Mouse (Mus musculus) forebrain, embryonic 14.5 days (tissue): Measurements from ENCODE around the gene Exosc1. TPM values are rescaled to one million over a fixed set of nuclear protein-coding genes. Genes with fewer than 3 reads are reported as not detected.
A peak's percentile ranks its signal among the peaks of the same experiment; 100 is the strongest.

ENCODE experiments used
- ATAC-seq: fragments of 200-750 bp; cut with Nextera tagmentation; 2 replicates; pipeline ENCODE4 v1.8.0; 2017; ENCODE audit warnings: mild to moderate bottlenecking, moderate library complexity
- DNase-seq: peaks from one replicate; pipeline ENCODE4 v3.0.0-alpha.2; 2015; ENCODE audit warnings: low spot score
- H3K27ac ChIP-seq: fragments of 300-500 bp; sonication (generic); 2 replicates; pipeline ENCODE4 v1.5.1; 2014; ENCODE audit warnings: low read depth, mild to moderate bottlenecking, control low read depth, low read length, moderate library complexity
- H3K27me3 ChIP-seq: fragments of 300-500 bp; sonication (generic); replicated peaks from 2 replicates; pipeline ENCODE4 v1.6.1; 2014; ENCODE audit warnings: low read length, control low read depth, mixed read lengths; ENCODE audit not compliant: control insufficient read depth, insufficient read depth
- H3K36me3 ChIP-seq: fragments of 300-500 bp; sonication (generic); 2 replicates; pipeline ENCODE4 v1.6.1; 2014; ENCODE audit warnings: low read length, control low read depth; ENCODE audit not compliant: control insufficient read depth, insufficient read depth
- H3K4me1 ChIP-seq: fragments of 300-500 bp; sonication (generic); 2 replicates; pipeline ENCODE4 v1.6.1; 2014; ENCODE audit warnings: antibody characterized with exemption, low read length, control low read depth; ENCODE audit not compliant: control insufficient read depth, insufficient read depth
- H3K4me2 ChIP-seq: fragments of 300-500 bp; sonication (generic); 2 replicates; pipeline ENCODE4 v1.6.1; 2014; ENCODE audit warnings: mild to moderate bottlenecking, control low read depth, low read length
- H3K4me3 ChIP-seq: fragments of 300-500 bp; sonication (generic); 2 replicates; pipeline ENCODE4 v1.5.1; 2014; ENCODE audit warnings: low read depth, low read length, control low read depth
- H3K9ac ChIP-seq: fragments of 300-500 bp; sonication (generic); 2 replicates; pipeline ENCODE4 v1.6.1; 2014; ENCODE audit warnings: mild to moderate bottlenecking, low read length, control low read depth, moderate library complexity
- H3K9me3 ChIP-seq: fragments of 300-500 bp; sonication (generic); replicated peaks from 2 replicates; pipeline ENCODE4 v1.6.1; 2016; ENCODE audit warnings: low read length, control low read depth, mixed read lengths; ENCODE audit not compliant: control insufficient read depth
- WGBS: fragments of 180-500 bp; shearing (Covaris S2); extraction: QIAGEN DNeasy Blood & Tissue Kit; methylation state at CpG from one replicate; pipeline ENCODE4 v1.1.7; 2014; 5-methylcytosine and 5-hydroxymethylcytosine counted together
- polyA plus RNA-seq: library from polyadenylated mRNA; unstranded; fragments of >200 nt; fragmentation: Nextera tagmentation; extraction: Ambion mirVana; gene quantifications from 2 replicates; pipeline ENCODE4 v1.2.1, GENCODE M21; 2014

The Exosc1 gene
- polyA plus RNA-seq, 1 experiment from 2014 or later, result 76.2 TPM

DNA sequence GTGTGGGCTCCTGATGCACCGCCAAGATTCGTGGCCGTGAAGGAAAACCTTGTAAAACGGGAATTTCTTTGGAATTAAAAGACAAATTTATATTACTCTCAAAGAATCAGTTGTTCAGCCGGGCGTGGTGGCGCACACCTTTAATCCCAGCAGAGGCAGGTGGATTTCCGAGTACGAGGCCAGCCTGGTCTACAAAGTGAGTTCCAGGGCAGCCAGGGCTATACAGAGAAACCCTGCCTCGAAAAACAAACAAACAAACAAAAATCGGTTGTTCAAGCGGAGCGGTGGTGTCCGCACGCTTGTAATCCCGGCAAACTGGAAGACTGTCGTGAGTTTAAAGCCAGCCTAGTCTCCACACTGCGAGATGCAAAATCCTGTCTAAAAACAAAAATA, 36.9 kb downstream of the Exosc1 start:
- Histone ChIP-seq H3K27me3 (no peaks in the 10 kb centered on the region), H3K36me3 (peaks cover under 1% of the 10 kb centered on the region; the same call in 1 of the 2 replicates), H3K4me1 (peaks cover 7% of the 10 kb centered on the region), H3K9ac (peak overlapping the region; percentile 66; the same call in 1 of the 2 replicates), H3K27ac (no peak overlapping the region), H3K9me3 (no peaks in the 10 kb centered on the region), H3K4me2 (peak overlapping the region; percentile 89), H3K4me3 (peak overlapping the region; percentile 78)
- peak; percentile 36; the same call in 1 of the 2 replicates for ATAC-seq
- WGBS, result 17% methylated on average over 18 of the region's 18 CpGs
- DNase-seq, result no peak

DNA sequence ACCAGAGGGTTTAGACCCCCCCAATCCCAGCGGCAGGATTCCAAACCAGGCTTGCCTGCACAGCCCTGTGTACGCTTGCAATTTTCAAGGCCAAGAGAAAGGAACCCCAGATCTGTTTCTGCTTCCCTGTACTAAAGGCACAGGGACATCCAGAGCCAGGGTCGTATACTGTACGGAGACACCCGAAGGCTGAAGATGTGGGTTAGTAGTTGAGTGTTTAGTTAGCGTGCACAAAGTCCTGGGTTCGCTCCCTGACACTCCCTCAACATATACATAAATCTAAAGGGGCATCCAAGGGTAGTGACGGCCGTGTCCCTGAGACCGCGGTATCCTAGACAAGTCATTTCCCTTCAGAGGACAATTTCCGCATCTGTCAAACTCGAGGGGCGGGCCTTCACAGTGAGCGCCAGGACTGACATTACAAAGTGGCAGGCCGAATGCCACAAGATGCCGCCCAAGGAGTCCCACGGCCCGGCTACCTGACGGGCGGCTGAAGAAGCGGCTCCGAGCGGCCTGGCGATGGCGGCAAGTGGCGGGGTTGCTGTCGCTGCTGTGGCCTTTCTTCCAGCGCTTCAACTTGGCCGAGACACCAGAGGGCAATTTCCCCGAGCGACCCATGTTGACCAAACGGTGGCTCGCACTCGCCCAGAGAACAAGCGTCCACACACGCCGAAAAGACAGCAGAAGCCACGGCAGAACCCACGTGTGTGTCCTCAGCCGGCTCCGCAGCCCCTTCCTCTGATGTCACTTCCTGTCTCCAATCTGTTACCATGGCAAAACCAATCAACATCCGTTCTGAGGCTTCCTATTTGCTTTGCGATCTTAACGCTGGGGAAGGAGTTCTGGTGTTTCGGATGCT, 37.5 kb downstream of the Exosc1 start, which contains the start of gene Rrp12:
Gene Rrp12, minus strand, starts transcription at position 714 of the 859 bp plus-strand sequence.
- WGBS, result 1% methylated on average over 46 of the region's 46 CpGs
- H3K27ac ChIP-seq, result no peak within 1 kb of the TSS

DNA sequence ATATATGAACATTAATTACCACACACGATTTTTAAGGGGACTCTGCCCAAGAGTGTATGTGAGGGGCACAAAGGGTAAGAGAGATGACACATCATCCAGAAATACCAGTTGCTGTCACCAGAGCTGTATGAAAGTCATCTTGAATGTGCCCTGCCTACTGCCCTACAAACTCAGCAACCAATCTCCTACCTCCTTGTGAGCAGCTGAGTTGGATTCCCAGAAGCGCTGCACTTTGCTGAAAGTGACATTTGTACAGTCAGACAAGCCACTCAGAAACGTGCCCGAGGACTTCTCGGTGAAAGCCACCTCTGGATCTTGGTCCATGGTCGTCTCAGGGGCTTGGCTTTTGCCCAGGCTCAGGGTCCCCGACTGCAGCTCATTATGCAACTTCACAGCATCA, 38.3 kb downstream of the Exosc1 start:
- Histone ChIP-seq H3K27ac (no peak overlapping the region), H3K9me3 (no peaks in the 10 kb centered on the region), H3K4me1 (peaks cover 7% of the 10 kb centered on the region), H3K27me3 (no peaks in the 10 kb centered on the region), H3K4me3 (peak overlapping the region; percentile 78), H3K36me3 (peaks cover 13% of the 10 kb centered on the region), H3K9ac (no peak overlapping the region), H3K4me2 (peak overlapping the region; percentile 89)
- ATAC-seq (no peak), DNase-seq (no peak)
- 57% methylated on average over 7 of the region's 7 CpGs for WGBS

More for the DNA sequence above, 37.5 kb downstream of the Exosc1 start, which contains the start of gene Rrp12:
- H3K9ac ChIP-seq, result peak within 1 kb of the TSS; percentile 66
- no peaks in the 10 kb centered on the region for H3K27me3 ChIP-seq
- peak; percentile 97 for ATAC-seq
- H3K4me3 ChIP-seq, result peak within 1 kb of the TSS; percentile 78
- peak within 1 kb of the TSS; percentile 89 for H3K4me2 ChIP-seq
- peaks cover 7% of the 10 kb centered on the region; the same call in 1 of the 2 replicates for H3K36me3 ChIP-seq
- DNase-seq, result peak; percentile 98
- H3K4me1 ChIP-seq, result peaks cover 7% of the 10 kb centered on the region
- H3K9me3 ChIP-seq, result no peaks in the 10 kb centered on the region

DNA sequence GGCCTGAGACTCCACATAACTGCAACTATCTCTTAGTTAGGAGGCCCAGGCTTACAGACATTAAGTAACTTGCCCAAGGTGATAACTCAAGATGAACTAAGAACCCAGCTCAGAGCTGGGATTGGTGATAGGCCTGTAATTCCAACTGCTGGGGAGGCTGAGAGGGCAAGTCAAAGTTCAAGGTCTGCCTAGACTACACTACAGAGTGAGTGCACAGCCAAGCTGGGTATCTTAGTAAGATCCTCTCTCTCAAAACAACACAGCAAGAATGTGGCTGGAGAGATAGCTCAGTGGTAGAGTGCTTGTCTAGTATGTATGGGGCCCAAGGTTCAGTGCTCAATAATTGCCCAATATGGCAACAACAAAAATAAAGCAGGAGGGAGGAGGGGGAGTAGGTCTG, 45.0 kb downstream of the Exosc1 start:
- H3K36me3 ChIP-seq, result peaks cover 75% of the 10 kb centered on the region
- DNase-seq (no peak), ATAC-seq (no peak)
- no peak overlapping the region for H3K4me3 ChIP-seq
- H3K4me1 ChIP-seq, result no peaks in the 10 kb centered on the region
- H3K9ac ChIP-seq, result no peak overlapping the region
- no peaks in the 10 kb centered on the region for H3K27me3 ChIP-seq
- H3K9me3 ChIP-seq, result no peaks in the 10 kb centered on the region
- no peak overlapping the region for H3K4me2 ChIP-seq
- H3K27ac ChIP-seq, result no peak overlapping the region

DNA sequence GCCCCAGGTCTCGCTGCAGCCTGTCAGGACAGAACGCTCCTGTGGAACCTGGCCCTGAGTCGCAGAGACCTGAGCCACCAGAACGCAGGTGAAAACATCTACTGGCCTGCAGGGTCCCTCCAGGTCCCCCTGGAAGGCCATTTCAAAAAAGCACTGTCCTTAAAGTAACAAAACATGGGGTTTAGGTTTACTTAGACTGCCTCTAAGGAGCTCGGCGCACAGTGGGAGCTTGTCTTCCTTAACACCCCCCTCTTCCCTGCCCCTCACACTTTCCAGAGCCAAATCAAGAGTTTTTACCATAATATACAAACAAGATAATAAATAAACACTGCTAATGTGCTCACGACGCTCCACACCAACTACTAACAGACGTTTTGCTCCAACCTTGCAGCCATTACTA, 49.3 kb downstream of the Exosc1 start:
- Histone ChIP-seq H3K36me3 (peaks cover 77% of the 10 kb centered on the region), H3K4me3 (no peak overlapping the region), H3K27me3 (no peaks in the 10 kb centered on the region), H3K27ac (no peak overlapping the region), H3K4me2 (no peak overlapping the region), H3K9ac (no peak overlapping the region), H3K4me1 (no peaks in the 10 kb centered on the region), H3K9me3 (no peaks in the 10 kb centered on the region)
- ATAC-seq (no peak), DNase-seq (no peak)
- 93% methylated on average over 9 of the region's 9 CpGs for WGBS

DNA sequence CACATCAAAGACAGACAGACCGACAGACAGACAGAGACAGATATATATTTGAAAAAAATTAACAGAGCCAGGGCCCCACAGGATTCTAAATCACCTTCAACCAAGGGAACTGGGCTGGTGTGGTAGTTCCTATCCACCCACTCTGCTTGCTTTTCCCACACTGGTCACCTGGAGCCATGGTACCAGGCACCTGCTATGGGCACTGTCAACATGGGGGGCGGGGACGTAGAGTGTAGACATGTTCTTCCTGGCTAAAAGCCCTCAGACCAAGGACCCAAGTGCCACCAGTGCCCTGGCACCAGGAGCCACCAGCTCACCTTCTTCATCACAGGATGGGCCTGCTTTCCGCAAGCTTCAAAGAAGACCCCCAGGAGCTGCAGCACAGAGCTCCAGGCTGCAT, 51.4 kb downstream of the Exosc1 start:
- H3K27ac ChIP-seq, result no peak overlapping the region
- no peak overlapping the region for H3K9ac ChIP-seq
- H3K4me3 ChIP-seq, result no peak overlapping the region
- H3K4me2 ChIP-seq, result no peak overlapping the region
- ATAC-seq (no peak), DNase-seq (no peak)
- H3K9me3 ChIP-seq, result no peaks in the 10 kb centered on the region
- H3K4me1 ChIP-seq, result no peaks in the 10 kb centered on the region
- H3K36me3 ChIP-seq, result peaks cover 67% of the 10 kb centered on the region
- WGBS, result 94% methylated on average over 4 of the region's 4 CpGs
- no peaks in the 10 kb centered on the region for H3K27me3 ChIP-seq

DNA sequence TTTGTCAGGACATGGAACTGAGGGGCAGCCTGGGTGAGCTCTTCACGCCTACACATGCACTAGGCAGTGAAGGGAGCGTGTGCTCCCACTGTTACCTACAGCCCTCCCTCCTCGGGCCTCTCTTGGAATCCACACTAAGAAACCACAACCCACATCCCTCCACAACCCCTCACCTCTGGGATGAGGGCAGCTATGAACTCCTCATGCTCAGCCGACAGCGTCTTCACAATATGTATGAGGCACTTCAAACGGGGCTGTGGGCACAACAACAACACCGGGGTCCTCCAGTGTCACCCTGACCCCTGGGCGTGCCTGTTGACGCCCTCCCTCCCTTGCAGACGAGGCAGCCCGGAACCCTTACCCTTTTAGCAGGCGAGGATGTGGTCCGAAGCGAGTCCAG, 58.9 kb downstream of the Exosc1 start:
- Histone ChIP-seq H3K27me3 (no peaks in the 10 kb centered on the region), H3K36me3 (peaks cover 78% of the 10 kb centered on the region), H3K9me3 (no peaks in the 10 kb centered on the region), H3K4me1 (no peaks in the 10 kb centered on the region), H3K4me2 (no peak overlapping the region), H3K9ac (no peak overlapping the region), H3K27ac (no peak overlapping the region), H3K4me3 (no peak overlapping the region)
- WGBS, result 94% methylated on average over 14 of the region's 14 CpGs
- no peak for ATAC-seq
- DNase-seq, result no peak
